Mouse (Mus musculus) liver, embryonic 14.5 days (tissue): ENCODE measurements around the gene Trappc3.

ENCODE experiments used
- CTCF ChIP-seq: IDR thresholded peaks from 2 replicates; pipeline ENCODE4 v1.5.1; 2016; ENCODE audit warnings: antibody characterized with exemption, low read depth, control low read depth
- EP300 ChIP-seq: IDR thresholded peaks from 2 replicates; pipeline ENCODE4 v1.6.1; 2016; ENCODE audit warnings: antibody characterized with exemption, low read depth

GRCm38 (mm10) chr4:126287302-126287995, 25.3 kb downstream of the Trappc3 start:
- TF ChIP-seq CTCF (no peak), EP300 (no peak)
